Comparison of ENCODE assay signal across 8 mouse cellular contexts in genomic region chr10:79768400-79768799, GRCm38 (mm10). TPM values are rescaled to one million over a fixed set of nuclear protein-coding genes. Genes with fewer than 3 reads are reported as not detected.
DNase-seq lines count a peak whose midpoint lies in the region; ATAC-seq lines count a peak whose summit lies in the region.

No protein-coding gene starts in this region.

- H3K4me1 ChIP-seq in heart, embryonic 13.5 days, result peaks cover 38% of the 10 kb centered on the region

- H3K9ac ChIP-seq in heart, embryonic 13.5 days, result 0 out of 2 replicates have a peak overlapping the region, but pooled peaks have one; percentile 30

- peak; percentile 80 to 84 for DNase-seq in B cell, adult 2 months
- DNase-seq in T-cell, adult 2 months (ENCODE audit: low spot score), result peak; percentile 47
- peak; percentile 67 for DNase-seq in embryo, embryonic 11.5 days (ENCODE audit: low read depth, low spot score)
- peak; percentile 72 for DNase-seq in layer of hippocampus, adult 9-11 months
- peak; percentile 74 for DNase-seq in lung, postnatal 25 days (ENCODE audit: low spot score)
- peak; percentile 90 for DNase-seq in retina, embryonic 14.5 days (ENCODE audit: low spot score)
- DNase-seq in thymus, postnatal 36 days, result peak; percentile 79 to 81

- no peak overlapping the region for H3K4me3 ChIP-seq in heart, embryonic 13.5 days

- WGBS in heart, embryonic 13.5 days, result 2% methylated on average over 5 of the region's 5 CpGs

- H3K27me3 ChIP-seq in heart, embryonic 13.5 days (replicated peaks), result peaks cover 9% of the 10 kb centered on the region

- ATAC-seq in heart, embryonic 13.5 days (ENCODE audit: extremely low read depth, insufficient number of reproducible peaks, low FRiP score, low TSS enrichment), result no peak

- H3K27ac ChIP-seq in heart, embryonic 13.5 days (replicated peaks), result no peak overlapping the region

- peak overlapping the region; percentile 97; the same call in 1 of the 2 replicates for H3K4me2 ChIP-seq in heart, embryonic 13.5 days

- H3K36me3 ChIP-seq in heart, embryonic 13.5 days, result no peaks in the 10 kb centered on the region

- no peaks in the 10 kb centered on the region for H3K9me3 ChIP-seq in heart, embryonic 13.5 days

RNA-seq across cellular contexts. Expression of gene Rnf126, which starts 1.6 kb away (rescaled TPM):
- 61.4 and 66.3 TPM in 2 replicates for polyA plus RNA-seq in heart, embryonic 13.5 days (2015; fragmentation: Nextera tagmentation; extraction: Ambion mirVana)

RNA-seq across cellular contexts. Expression of gene Fstl3, which starts 8.7 kb away (rescaled TPM):
- 23.8 and 27.3 TPM in 2 replicates for polyA plus RNA-seq in heart, embryonic 13.5 days (2015; fragmentation: Nextera tagmentation; extraction: Ambion mirVana)

RNA-seq across cellular contexts. Expression of gene Fgf22, which starts 13.5 kb away (rescaled TPM):
- polyA plus RNA-seq in heart, embryonic 13.5 days (2015; fragmentation: Nextera tagmentation; extraction: Ambion mirVana), result 0.17 TPM in 1 of 2 replicates, not detected in the other

RNA-seq across cellular contexts. Expression of gene Polrmt, which starts 22.0 kb away (rescaled TPM):
- polyA plus RNA-seq in heart, embryonic 13.5 days (2015; fragmentation: Nextera tagmentation; extraction: Ambion mirVana), result 30.2 and 30.9 TPM in 2 replicates

RNA-seq across cellular contexts. Expression of gene Prss57, which starts 22.4 kb away (rescaled TPM):
- 0.51 TPM in 1 of 2 replicates, not detected in the other for polyA plus RNA-seq in heart, embryonic 13.5 days (2015; fragmentation: Nextera tagmentation; extraction: Ambion mirVana)
